Mouse (Mus musculus) fat pad, adult 2 months (tissue): ENCODE results near the gene C1qa.

Experiments used
- DNase-seq: peaks from one replicate; pipeline ENCODE4 v3.0.0-alpha.2; 2011; ENCODE audit warnings: low read depth, low spot score; ENCODE audit errors: extremely low read depth

The C1qa gene

DNA sequence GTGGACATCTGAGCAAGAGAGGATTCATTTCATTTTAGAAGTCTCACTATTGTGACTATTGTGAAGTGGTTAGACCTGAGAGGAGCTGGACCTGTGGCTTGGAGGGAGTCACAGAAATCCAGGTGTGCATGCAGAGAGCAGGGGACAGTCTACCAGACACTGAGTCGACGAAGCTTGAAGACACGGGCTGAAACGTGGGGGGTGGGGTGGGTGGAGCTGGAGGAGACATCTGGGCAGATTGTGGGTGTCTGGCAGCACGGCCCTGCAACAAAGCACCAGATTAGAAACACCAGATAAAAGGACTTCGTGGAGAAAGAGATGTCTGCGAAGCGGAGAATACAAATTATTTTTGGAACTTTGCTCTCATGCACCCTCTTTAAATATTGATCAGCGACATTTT is 35.1 kb downstream of the C1qa start:
- no peak for DNase-seq

DNA sequence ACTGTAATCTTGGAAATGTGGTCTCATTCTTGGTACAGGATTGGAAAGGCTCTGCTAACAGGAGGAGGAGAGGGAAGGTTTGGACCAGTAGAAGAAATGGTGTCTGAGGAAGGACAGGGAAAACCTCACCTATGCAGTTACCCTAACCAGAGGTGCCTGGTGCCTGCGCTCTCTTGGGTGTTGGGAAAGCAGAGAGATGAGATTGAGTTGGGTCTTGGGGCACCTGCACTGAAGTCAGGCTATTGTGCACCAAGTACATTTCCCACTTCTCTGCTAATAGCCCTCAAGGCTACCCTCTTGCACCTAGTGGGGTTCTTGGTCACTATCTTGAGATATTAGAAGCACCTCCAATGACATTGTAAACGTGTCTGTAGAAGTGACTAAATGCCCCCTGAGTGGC is 36.2 kb downstream of the C1qa start:
- no peak for DNase-seq

DNA sequence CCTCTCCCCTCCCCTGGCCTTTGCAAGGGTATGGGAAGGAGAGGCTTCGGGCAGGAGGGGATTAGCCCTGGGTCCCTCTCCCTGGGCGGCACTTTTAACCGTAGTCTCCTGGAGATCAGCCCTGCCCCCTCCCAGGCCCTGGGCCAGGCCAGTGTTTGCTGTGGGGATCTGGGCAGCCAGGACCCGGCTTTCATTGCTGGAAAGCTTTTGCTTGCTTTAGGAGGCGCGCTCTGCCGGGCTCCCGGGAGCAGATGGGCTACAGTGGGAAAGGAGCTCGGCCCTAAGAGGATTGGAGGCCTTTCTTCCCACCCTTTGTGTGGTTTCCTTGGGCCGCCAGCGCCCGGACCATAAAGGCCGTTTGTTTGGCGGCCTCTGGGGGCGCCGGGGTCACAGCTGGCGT is 36.8 kb downstream of the C1qa start:
- no peak for DNase-seq

DNA sequence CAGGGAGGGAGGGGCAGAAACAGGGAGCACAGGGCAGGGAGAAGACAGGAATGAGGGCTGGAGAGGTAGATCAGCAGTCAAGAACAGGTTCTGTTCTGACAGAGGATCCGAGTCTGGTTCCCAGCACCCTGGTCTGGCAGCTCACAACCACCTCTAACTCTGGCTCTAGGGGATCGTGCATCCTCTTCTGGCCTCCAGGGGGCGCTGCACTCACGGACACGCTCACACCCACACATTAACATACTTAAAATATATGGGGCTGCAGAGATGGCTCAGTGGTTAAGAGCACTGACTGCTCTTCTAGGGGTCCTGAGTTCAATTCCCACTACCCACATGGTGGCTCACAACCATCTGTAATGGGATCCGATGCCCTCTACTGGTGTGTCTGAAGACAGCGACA is 38.6 kb downstream of the C1qa start:
- no peak for DNase-seq

DNA sequence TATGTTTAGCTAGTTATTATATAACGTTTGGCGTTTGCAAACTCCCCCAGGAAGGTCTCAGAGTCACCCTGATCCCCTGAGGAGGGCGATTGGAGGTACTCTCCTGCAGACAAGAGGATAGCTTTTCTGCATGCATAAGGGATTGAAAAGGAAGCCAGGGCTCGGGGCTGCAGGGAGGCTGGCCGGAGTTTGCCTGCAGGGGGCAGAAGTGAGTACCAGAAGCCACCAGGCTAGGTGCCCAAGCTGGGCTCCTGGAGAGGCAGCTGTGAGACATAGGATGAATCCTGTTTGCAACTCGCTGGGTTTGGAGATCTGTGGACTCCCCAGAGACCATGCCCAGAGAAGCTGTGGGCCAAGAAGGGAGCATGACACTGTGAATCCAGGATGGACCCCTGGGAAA is 43.5 kb downstream of the C1qa start:
- DNase-seq, result no peak

DNA sequence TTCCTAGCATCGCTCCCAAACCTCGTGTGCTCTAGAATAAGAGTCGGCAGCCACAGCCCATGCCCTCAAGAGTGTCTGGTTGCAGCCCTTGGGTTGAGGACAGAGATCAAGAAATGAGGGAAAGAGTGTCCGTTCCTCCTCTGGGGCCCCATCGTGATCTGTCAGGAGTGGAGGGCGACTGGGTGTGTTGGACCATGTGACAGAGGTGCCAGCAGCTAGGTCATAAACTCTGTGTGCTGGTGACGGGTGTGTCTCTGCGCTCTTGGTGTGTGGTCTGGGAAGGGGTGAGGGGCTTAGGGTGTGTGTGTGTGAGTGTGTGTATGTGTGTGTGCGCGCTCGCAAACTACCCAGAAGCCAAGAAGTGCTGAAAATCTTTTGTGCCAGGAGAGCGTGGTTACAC is 45.6 kb downstream of the C1qa start:
- DNase-seq, result no peak

DNA sequence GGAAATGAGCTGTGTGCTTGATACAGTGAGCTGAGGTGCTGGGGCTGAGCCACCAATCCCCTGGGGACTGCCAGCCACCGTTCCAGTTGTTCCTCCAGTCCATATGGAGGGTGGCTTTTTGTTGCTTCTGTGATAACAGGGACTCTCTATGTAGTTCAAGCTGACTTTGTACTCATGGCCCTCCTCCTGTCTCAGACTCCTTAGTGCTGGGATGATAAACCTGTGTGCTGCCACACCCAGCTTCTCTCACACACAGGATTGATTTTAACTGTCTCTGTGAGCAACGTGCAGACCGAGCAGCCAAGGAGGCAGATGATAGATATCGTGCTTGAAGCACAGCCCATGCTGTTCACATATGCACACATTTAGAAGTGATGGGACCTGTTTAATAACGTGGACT is 46.5 kb downstream of the C1qa start:
- DNase-seq, result no peak

DNA sequence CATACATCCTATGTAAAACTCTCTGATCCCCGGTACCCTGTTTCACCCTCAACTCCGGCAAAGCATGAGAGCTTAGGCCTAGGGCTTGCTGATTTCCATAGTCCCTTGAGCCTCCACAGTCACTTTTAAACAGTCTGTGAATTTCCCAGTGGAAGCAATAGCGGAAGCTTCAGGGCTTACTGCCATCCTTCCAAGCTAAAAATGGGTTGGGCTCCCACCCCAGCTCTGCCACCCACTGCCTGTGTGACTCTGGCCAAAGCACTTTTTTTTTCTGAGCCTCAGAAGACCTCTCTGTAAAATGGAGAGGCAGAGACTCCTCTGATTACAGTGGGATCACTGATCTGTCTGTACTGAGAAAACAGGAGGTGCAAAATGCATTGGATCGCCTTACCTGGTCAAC is 50.0 kb downstream of the C1qa start:
- DNase-seq, result no peak

DNA sequence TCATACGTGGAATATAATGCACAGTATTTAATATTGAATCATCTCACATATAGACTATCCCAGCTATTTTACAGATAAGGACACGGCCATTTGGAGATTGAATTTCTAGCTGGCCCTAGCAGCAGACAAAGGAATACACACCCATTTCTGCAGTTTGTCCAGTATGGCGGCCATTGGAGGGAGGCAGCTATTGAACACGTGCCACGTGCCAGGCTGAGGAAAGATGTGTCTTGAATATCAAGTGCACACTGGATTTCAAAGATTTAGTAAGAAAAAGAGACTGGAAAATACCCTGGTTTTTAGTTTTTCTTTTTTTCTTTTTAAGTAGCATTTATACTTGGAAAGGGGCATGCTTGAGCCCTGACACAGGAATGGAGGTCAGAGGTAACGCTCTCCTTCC is 51.4 kb downstream of the C1qa start:
- DNase-seq, result no peak
